Mouse (Mus musculus) small intestine, adult 2 months (tissue): ENCODE measurements around the gene Pdgfa.

Experiments
- CTCF ChIP-seq: fragments of 200-500 bp; IDR thresholded peaks from 2 replicates; pipeline ENCODE4 v1.5.1; 2012; ENCODE audit warnings: low read depth, mild to moderate bottlenecking, control low read depth, inconsistent platforms, low read length, moderate library complexity, mixed read lengths; ENCODE audit not compliant: insufficient replicate concordance, insufficient read length; ENCODE audit errors: extremely low read depth
- POLR2A ChIP-seq: fragments of 200-500 bp; IDR thresholded peaks from 2 replicates; pipeline ENCODE4 v1.6.1; 2012; ENCODE audit warnings: low read depth, mild to moderate bottlenecking, control low read depth, inconsistent platforms, low read length, moderate library complexity

GRCm38 (mm10) chr5:138989567-138989966 lies 7.6 kb downstream of the Pdgfa start:
- TF ChIP-seq POLR2A (no peak), CTCF (no peak)
